Mouse (Mus musculus) heart, postnatal 10 days (tissue): ENCODE results near the gene Rps6kc1. TPM values are rescaled to one million over a fixed set of nuclear protein-coding genes. Genes with fewer than 3 reads are reported as not detected.

Experiments used
- DNase-seq, 2 experiments: peaks; one replicate each; pipeline ENCODE4 v3.0.0; 2021
- intact Hi-C: fragments of 180-260 bp; cut with DNase I; formaldehyde crosslinking; loops from one replicate; pipeline ENCODE4 v1.15.1; 2025
- total RNA-seq, 2 experiments: library from RNA; stranded (reverse); gene quantifications; 2 replicates each; pipeline ENCODE4 v1.2.3; 2021

The Rps6kc1 gene
- total RNA-seq, 2 experiments from 2014 or later: 22.2 to 23.1 TPM

DNA sequence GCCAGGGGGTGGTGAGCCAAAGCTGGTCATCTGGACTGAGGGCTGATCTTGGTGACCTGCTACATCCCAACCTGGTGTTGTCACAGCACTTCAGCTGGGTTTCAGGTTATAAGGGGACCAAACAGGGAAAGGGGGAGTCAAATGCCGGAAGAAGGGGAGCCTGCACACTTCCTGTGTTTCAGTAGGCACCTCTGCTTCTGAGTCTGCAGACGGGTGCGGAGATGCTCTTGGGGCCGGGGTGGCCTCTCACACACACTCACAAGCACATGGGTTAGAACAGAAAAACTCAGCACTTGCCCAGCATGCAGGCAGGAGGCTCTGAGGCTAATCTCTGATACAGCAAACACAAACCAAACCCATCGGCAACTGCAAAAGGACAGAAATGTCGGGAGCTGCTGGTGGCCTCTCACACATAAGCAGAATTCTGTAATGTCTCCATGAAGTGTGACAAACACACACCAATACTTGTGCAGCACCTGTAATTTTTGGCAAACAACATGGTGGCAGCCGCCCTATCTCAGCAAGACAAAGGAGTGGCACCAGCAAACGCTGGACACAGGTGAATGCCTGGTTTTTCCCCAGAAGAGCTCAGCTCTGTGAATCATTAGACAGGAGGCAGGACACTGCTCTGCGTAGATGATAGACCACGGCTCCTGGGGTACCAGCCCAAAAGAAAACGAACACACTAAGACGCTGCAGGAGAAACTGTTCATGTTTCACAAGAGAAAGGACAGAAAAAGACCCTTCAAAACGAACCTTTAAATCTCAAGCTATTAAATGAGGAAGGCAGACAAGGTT is 139.3 kb downstream of the Rps6kc1 start:
- intact Hi-C loops: no loop called here
- DNase-seq: no peak

DNA sequence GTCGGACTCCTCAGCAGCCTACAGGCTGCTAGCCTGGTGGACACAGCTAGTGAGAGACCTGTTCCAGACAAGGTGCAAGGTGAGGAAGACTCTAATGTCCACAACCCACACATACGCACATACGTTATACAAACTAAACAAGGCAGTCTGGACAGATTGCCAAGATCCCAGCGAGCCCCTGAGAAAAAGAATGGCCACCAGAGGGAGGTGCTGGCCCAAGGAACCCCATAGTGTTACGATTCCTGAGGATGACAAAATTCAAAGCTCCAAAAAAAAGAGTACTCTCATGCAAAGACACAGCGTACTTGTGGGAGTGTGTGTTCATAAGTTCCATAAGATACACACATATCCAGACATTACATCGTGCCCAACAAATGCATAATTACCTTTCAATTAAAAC is 141.8 kb downstream of the Rps6kc1 start:
- DNase-seq: no peak
- intact Hi-C loops: no loop called here

DNA sequence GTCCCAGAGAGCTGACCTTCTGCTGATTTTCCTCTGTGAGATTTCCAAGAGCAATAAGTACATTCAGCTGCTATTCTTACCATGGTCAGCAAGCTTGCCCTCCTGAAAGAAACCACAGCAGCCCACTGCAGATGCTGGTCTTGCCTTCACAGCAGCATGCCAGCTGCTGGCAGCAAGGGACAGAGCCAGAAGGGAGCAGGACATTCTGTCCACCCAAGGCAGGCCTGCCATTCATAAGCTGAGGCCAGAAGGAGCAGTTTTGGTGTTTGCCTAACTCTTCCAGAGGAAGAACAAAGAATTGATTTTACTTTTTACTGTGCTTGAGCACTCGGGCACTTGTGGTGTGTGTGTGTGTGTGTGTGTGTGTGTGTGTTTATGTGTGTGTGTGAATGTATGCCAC is 143.3 kb downstream of the Rps6kc1 start:
- DNase-seq: peak in 1 of 2 experiments; percentile 6
- intact Hi-C loops: no loop called here

DNA sequence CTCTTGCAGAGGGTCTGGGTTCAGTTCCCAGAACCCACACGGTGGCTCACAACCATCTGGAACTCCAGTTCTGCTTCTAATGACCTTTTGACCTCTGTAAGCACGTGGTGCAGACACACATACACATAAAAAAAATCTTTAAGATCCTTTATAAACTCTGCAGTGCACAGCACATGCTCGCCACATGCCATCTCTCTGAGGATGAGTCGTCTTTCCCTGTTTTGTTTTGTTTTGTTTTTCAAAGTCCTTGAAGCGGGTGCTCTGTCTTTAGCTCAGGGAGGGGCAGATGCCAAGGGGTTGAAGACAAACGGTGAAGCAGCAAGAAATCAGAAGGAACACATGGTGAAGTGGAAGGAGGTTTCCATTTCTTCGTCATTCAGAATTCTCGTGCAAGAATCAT is 143.9 kb downstream of the Rps6kc1 start:
- no peak for DNase-seq
- intact Hi-C loops: no loop called here

DNA sequence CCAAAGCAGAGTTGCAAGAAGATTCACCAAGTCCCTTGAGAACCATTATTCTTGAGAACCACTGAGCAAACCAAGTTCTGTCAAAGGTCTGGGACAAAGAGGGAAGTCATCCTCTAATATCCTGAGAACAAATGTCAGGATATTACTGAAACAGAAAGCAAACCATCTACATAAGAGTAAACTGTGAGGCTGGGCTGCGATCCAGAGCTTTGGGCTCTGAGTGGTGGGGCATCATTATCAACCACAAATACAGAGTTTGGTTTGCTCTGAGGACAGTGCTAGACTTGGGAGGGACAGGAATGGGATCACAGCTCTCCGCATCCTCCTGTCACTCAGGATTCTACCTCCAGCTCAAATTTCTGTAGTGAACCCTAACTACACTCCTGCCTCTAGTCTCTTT is 144.8 kb downstream of the Rps6kc1 start:
- intact Hi-C loops: no loop called here
- no peak for DNase-seq

DNA sequence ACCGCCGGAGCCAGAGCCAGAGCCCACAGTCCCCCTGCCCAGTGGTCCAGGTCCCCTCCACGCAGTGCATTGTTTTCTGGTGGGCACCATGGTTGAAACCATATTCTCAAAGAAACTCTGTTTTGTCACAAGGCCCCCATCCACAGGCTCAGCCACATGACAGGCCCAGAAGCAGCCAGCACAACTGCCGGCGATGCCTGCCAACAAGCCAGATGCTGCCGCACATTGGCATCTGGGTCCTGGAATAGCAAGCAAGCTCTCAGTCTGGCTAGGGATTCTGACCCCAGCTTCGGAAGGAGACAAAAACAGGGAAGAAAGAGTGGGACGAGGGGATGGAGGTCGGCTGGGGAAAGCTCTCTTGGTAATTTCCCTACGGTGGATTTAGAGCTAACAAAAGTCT is 147.8 kb downstream of the Rps6kc1 start:
- peak; percentile 41 to 43 for DNase-seq

DNA sequence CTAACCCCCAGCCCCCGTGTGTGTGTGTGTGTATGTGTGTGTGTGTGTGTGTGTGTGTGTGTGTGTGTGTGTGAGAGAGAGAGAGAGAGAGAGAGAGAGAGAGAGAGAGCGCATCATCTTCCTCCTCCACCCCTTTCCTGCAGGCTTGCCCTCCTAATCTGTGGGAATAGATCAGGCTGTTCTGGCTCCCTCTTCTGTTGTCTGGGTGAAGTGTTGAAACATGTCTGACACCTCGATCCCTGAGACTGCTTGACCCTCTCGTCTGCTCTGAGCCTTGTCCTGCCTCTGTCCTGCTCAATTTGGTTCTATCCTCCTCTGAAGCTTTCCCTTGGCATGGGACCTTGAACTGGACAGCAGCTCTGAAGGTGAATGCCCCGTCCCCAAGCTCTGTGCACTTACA is 149.8 kb downstream of the Rps6kc1 start:
- intact Hi-C loops: no loop called here
- peak; percentile 10 to 12 for DNase-seq

More for the DNA sequence above, 147.8 kb downstream of the Rps6kc1 start:
- intact Hi-C loops: no loop called here

DNA sequence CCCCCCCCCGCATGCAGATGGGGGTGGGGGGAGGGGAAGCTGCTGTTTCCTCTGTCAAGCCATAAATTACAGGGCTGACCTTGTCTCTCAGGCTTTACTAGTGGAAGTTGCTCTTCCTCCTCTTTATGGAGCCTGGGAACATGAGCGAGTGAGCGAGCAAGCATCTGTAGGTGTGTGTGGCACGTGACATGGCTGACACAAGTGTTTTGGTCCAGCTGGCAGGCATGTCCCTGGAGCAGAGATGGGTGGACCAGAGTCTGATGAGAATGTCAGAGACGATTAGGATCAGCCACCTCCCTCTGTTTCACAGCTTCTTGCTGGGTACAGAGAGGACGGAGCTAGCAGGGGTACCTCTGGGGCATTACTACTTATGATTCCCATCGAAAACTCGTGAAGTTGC is 153.7 kb downstream of the Rps6kc1 start:
- no peak for DNase-seq
- intact Hi-C loops: no loop called here

DNA sequence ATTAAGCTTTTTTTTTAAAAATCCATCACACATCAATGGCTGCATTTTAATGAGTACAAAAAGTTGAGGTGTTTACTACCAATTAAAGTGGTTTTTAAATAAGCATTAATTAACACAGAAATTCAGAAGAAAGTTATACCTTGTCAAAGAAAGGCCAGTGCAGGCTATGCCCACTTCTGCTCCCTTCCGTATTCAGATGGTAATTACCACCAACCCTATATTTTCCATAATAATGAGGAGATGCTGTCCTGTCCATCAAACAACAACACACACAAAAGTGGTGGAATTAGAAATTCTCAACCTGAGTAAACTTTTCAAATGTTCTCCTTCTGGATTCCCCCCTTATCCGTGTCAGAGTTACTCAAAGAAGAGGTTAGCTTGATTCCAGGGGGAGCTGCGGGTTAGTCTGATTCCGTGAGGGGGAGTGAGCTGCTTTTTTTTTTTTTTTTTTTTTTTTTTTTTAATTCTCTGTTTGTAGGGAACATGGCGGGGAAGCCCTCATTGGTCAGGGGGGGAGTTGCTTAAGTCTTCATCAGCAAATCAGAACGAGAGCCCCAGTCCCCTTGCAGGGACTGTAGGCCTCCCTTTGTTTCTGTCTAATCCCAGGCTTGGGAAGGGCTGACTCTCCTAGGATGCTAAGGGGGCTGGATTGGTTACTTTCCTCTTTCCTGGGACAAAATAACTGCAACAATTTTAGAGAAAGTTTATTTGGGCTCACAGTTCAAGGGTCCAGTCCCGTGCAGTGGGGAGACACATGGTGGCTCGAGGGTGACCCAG is 159.6 kb downstream of the Rps6kc1 start:
- intact Hi-C loops: no loop called here
- no peak for DNase-seq

DNA sequence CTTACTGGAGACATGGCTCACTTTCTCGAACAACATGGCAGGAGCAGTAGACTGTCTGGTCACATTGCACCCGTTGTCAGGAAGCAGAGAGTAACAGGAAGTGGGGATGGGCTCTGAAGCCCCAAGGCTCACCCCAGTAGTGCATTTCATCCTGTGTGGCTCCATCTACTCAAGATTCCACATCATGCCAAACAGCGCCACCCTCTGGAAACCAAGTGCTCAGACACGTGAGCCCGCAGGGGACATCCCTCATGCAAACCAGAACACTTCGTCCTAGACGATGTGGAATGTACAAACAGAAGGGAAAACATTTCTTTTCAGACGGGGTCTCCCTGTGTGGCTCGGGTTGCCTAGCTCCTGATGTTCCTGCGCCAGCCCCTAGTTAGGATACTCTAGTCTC is 162.6 kb downstream of the Rps6kc1 start:
- no peak for DNase-seq
- intact Hi-C loops: no loop called here

DNA sequence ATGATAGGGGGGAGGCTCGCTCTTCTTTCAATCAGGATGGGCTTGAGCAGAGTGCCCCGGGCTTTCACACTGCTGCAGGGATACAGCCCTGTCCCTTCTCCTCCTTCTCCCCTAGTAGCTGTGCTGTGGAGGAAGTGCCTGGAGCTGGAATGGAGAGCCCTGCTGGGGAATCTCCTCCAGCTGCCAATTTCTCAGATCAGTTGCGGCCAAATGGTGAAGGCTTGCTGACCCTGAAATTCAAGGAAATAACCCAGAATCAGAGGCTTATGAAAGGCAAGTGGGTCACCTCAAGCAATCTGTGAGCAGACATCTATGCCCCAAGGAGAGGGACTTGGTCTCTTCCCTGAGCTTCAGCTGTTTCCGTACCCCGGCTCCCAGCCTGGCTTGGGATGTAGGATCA is 170.1 kb downstream of the Rps6kc1 start:
- no peak for DNase-seq
- intact Hi-C loops: no loop called here

DNA sequence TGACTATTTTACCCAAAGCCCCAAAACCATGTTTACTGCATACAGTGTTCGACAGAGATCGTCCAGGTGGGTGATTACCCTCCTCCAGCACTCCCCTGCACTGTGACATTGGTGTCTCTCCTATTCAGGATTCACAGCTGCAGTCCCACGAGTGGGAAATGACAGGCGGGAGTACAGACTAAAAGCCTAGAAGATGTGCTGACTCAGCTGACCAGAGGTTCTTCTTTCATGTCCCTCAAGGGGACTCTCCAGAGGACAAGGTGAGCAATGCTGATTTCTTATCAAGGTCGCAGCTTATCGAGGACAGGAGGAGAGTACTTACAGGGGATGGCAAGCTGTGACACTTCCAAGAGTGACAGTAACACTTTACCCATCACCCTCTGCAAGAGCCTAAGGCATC is 178.8 kb downstream of the Rps6kc1 start:
- intact Hi-C loops: no loop called here

DNA sequence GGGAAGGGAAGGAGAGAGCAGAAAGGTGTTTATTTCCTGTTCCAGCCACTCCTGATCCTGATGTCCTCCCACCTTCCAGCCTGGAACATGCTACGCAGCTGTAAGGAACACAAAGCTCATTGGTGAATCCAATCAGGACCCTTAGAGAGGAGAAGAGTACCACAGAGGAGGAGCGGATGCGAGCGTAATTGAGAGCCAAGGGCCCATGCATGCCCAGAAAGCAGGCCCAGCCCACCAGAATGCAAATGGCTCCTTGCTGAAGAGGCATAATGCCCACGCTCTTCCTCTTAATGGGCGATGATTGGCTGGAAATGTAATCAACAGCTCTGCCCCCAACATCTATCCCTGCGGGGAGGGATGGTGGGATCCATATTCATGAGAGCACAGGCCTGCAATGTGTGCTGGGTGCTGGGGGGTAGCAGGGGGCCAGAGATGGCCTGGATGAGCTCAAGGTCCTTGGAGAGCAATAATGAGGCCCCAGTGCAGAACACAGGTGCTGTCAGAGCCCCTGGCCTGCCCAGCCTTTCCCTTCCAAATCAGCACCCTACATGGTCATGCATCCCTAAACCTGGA is 182.0 kb downstream of the Rps6kc1 start:
- intact Hi-C loops: no loop called here
- no peak for DNase-seq

More for the DNA sequence above, 178.8 kb downstream of the Rps6kc1 start:
- DNase-seq: no peak

DNA sequence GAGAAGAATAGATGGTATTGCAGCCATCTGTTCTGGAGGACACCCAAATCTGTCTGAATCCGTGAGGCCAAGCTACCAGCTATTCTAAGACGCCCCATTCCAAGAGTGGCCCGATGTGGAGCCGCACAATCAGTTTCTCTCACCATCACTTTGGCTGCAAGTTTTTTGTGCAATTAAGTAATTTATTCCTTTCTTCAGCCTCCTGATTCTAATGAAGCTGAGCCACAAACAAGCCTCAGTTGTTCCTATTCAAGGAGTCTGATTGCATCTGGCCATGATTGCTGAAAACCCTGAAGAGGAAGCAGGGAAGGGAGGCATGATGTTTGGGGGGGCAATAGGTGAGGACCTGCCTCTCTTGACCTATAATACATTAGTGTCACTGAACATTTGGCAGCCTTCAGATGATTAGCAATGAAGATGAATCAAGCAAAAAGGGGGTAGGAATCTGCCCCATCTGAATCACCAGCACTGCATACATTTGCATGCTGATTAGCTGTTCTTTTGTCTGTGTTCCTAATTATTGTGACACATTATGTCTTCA is 183.4 kb downstream of the Rps6kc1 start:
- DNase-seq: no peak
- intact Hi-C loops: no loop called here

DNA sequence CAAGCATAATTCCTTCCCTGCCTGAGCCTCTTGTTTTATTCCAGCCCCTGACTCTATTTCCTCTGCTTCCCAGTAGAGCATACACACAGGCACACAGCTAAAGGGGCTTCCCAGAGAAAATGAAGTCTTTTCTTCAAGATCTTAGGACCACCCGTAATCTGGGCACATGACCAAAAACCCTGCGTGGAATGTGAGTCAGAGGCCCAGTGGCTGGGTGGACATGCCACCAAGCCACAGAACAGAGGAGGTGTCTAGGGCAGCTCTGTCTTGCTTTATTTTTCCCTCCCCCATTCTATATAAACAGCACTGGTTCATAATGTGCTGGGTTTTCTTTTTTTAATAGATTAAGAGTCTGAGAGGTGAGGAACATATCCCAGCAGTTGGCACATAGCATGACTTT is 184.2 kb downstream of the Rps6kc1 start:
- intact Hi-C loops: no loop called here
- DNase-seq: no peak

DNA sequence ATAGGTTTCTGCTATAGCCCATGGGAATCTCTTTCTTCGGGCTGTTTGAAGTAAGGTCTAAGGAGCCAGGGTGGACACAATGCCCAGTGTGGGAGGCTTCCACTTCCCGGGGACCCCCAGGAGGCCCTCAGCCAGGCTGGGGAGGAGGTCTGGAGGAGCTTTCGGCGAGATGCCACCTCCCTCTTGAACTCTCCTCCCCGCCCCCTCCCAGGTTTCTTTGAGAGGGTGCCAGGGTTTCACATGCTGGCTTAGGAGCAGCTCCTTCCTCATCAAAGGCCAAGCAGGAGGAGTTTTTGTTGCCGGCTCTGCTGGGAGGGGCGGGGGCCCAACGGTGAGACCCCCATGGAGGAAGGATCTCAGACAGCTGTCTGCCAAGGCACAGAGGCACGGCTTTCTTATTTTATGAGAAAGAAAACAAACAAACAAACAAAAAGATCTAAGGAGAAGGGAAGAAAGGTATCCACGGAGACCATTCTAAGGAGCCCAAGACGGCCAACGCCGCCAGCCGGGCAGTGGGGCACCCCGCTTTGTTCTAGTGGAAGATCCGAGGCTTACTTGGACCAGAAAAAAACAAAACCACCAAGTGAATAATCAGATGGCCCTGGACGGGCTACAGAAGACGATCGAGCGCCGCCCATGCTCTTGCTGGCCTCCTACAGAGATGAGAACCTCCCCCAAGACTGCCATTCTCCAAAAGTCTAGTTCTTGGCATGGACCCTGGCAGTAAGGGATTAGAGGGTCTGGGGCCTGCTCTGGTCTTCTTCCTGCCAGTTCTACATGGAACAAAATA is 186.8 kb downstream of the Rps6kc1 start:
- intact Hi-C loops: no loop called here
- DNase-seq: no peak

DNA sequence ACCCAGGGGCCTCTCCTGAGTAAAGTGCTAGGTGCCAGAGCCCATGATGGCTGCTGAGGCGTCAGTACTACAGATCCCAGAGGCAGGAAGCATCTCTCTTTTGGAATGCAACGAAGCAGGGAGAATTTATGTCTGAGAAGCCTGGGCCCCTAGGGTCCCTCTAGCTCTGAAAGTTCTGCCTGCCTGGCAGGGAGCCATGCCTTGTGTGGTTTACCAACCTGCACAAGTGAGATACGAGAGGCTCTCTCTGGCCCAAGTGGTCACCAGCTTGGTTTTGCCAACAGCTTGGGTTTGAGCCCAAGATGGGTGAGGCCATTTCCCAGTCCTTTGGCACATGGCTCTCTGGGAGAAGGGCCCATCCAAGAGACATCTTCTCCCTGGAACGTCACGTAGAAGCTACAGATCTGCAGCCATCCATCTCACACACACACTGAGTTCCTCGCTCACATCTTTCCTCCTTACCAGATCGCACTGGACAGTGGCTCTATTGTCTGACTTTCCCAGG is 187.6 kb downstream of the Rps6kc1 start:
- DNase-seq: no peak
- intact Hi-C loops: no loop called here

DNA sequence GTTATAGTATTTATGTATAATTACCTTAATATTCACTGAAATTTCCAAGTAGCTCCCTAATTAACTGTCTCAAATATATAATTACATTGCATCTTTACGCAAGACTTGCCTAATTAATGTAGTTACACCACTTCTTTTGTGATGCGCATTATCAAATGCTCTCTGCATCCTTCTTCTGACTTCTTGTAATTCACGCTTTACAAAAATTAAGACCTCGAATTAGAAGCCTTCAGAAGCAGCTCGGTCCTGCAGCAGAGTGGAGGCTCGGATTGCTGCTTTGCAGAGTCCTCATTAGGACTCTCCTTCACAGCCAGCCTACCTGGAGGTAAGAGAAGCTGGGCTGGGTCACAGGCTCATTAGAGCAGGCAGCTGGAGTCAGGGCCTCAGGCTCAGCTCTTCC is 197.7 kb downstream of the Rps6kc1 start:
- intact Hi-C loops: no loop called here
- no peak for DNase-seq

DNA sequence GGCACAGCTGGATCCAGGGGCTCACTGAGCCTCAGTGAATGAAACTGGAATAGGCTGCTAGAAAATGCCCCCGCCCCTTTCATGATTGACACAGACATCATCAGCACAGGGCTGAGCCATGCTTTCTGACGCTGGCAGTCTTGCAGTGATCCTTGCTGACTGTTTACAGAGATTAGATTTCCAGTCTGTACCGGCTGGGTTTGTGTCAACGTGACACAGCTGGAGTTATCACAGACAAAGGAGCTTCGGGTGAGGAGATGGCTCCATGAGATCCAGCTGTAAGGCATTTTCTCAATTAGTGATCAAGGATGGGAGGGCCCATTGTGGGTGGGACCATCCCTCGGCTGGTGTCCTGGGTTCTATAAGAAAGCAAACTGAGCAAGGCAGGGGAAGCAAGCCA is 214.0 kb downstream of the Rps6kc1 start:
- intact Hi-C loops: loop anchor here (10.0 kb wide), 1 partner anchor 533 kb away; no protein-coding TSS in a partner anchor
- no peak for DNase-seq

DNA sequence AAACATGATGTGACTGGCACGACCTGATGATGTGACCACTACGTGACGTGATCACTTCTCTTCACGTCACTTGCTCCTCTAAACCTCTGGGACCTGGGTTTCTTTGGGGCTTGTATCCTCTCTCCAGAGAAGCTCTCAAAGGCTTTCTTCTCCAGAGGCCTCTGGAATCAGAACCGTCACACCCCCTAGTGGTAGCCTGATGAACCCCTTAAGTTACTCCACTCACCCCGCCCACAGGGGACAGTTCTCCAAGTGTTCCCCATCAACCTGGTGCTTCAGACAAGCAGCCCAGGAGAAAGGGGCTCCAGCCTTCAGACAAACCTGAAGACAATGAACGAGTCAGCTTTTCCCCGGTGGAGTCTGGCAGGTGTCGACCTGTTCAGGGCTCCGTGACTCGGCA is 216.0 kb downstream of the Rps6kc1 start:
- intact Hi-C loops: loop anchor here (2.0 to 10.0 kb wide), 2 partner anchors 531 to 649 kb away; no protein-coding TSS in a partner anchor

More for the DNA sequence above, 216.0 kb downstream of the Rps6kc1 start:
- peak; percentile 68 to 81 for DNase-seq
